Mouse (Mus musculus): ENCODE measurements around the gene Lhfp.

The Lhfp gene

DNA sequence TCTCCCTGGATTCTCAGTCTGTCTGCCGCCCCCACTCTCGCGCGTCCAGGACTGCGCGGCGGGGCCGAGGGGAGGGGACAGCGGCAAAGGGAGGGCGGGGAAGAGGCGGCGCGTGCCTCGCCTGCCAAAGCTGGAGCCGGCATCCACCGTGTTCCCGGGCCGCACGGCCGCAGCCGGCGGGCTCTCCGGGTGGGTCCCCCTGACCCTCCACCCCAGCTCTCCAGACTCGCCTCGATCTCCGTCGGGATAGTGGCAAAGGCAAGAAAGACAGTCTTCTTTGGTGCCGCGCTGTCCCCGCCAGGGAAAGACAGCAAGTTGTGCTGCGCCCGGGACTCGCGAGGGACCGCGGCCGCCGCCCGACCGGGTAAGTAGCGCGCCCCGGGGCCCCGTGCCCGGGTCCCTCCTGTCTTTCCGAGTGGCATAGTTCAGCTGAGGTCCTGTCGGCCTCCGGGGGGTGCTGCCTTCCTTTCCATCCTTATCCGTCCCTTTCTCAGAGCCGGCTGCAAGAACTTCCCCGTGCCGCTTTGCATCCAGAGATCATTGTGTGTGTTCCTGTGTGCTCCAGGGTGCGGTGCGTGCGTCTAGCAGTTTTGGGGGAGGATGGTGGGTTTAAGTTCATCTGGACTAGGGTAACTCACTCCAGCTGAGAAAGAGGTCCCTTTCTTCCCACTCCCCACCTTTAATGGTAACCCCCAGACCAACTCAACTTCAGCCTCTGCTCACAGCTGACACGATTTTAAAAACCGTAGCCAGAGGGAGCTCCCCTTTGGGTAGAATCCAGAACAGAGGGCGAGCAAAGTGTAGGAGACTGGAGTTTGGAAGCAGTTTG lies at the start of gene Lhfp:
TSS of gene Lhfp (plus strand) at position 118 of the 829 bp plus-strand sequence.
- peak in 1 of 2 experiments; percentile 10 for DNase-seq (ENCODE audit: low read depth in 2 of 2, low spot score in 2 of 2)

DNA sequence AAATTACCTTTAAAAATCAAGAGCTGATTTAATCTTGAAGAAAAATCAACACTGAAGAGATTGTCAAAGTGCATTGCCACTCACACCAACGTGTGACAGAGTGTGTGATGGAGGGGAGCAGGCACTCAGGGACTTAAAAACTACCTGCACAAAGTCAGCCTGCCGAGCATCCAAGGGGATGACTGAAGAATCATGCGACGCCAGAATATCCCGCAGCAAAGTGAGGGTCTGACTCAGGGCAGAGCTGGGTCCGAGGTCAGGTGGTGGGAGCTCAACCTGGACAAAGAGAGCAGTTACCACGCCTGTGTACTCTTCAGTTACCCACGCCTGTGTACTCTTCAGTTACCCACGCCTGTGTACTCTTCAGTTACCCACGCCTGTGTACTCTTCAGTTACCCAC lies 48.0 kb upstream of the Lhfp start:
- DNase-seq (ENCODE audit: low read depth in 2 of 2, low spot score in 2 of 2), result no peak

DNA sequence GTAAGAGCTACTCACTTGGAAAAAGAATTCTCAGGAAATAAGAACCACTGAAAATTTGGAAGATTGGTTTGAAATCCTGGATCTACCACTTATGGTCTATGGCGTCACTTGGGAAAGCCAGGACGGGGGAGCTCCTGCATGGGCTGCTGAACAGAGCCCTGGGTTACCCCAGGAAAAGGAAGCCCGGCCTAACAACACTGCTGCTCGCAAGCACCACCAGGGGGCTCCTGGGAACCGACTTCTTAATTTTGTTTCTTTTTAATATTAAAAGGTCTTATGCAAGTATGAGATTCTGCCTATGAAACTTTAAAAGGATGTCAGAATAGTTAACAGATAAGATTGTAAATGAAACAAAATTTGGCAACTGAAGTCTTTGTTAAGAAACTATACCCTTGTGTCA lies 46.7 kb upstream of the Lhfp start:
- DNase-seq (ENCODE audit: low read depth in 2 of 2, low spot score in 2 of 2), result no peak

DNA sequence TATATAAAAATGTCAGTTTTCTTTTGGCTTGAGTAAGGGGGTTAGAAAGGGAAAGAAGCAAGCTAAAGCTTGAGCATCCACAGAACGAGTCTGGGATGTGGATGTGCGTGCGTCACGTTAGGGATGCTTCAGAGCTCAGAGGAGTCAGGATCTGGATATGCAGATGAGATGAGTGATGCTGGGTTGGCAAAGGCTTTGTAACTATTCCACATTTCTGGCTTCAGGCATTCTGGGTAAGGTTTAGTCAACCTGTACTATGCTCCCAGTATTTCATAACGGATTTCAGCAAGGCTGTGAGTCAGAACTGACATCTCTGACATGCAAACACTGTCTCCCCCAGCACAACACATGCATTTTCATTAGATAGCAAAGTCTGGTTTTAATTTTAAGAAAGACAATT lies 44.7 kb upstream of the Lhfp start:
- no peak for DNase-seq (ENCODE audit: low read depth in 2 of 2, low spot score in 2 of 2)

DNA sequence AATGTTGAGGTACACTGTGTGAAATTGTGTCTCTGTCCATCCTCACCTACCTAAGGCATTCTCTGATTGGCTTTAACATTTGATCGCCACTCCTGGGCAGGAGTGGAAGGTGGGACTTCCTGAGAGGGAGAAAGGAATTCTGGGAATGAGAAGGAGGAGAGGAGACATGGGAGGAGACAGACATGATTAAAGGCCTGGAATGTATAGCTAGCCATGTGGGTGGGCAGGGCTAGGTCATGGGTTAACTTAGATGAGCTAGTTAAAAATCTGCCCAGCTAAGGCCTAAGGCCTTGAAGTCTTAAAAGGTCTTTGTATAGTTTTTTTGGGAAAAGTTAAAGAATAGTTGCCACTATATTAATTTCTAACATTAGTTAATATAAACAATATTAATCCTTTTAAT lies 43.9 kb upstream of the Lhfp start:
- no peak for DNase-seq (ENCODE audit: low read depth in 2 of 2, low spot score in 2 of 2)

DNA sequence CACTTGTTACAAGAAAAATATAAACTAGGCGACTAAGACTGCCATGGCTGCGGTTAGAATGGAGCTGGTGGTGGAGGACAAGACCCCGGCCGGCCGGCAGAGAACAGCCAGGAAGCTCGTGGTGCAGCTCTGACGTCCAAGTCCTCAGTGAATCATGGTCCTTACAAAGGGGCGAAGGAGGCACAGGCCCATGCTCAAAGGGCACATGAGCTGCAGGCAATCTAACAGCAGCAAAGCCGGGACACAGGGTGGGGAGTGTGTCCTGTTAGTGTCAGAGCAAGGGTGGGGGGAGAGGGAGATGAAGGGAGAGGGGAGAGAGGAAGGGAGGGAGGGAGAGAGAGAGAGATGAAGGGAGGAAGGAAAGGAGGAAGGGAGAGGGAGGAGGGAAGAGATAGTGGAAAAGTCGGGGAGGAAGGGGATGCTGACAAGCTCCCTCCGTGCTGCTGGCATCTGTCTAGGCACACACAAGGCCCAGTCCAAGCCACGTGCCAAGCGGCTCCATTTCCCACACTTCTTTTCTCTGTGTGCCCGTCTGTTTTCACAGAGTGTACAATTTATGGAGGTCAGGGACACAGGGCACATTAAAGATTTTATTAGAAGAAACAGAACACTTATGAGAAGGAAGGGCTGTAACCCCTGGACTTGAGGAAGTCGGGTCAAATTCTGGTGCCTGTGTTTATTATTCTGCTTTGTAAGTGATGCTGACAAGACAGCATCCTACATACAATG lies 42.1 kb upstream of the Lhfp start:
- DNase-seq (ENCODE audit: low read depth in 2 of 2, low spot score in 2 of 2), result no peak

DNA sequence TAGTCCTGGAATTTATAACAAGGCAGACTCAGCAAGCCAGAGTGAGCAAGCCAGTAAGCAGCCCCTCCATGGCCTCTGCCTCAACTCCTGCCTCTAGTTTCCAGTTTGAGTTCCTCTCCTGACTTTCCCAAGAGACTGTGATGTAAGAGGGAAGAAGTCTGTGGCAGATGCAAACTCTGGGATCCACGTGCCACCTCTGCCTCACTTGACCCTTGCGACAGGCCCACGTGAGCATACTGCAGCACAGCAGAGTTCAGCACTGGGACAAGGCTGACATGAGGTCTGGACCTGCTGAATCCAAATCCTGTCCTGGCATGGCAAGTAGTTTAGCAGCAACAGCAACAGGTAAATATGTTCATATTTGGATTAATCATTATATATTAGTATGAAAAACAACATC lies 41.3 kb upstream of the Lhfp start:
- no peak for DNase-seq (ENCODE audit: low read depth in 2 of 2, low spot score in 2 of 2)

DNA sequence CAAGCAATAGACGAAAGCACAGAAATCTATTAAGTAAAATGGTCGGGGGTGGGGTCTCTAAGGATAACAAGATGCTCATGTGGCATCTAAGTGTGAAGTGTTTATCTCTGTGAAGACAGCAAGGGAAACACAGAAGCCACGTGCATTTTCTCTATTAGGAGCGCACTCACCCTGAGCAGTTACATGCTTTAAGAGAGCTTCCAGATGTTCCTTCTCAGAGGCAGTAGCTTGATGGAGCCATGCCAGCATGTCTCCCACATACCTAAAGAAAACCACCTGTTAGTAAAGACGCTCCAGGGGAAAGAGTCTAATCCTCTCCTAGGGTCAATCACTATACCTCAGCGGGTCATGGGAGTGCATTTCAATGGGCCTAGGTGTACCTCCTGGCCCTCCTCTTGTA lies 39.3 kb upstream of the Lhfp start:
- no peak for DNase-seq (ENCODE audit: low read depth in 2 of 2, low spot score in 2 of 2)

DNA sequence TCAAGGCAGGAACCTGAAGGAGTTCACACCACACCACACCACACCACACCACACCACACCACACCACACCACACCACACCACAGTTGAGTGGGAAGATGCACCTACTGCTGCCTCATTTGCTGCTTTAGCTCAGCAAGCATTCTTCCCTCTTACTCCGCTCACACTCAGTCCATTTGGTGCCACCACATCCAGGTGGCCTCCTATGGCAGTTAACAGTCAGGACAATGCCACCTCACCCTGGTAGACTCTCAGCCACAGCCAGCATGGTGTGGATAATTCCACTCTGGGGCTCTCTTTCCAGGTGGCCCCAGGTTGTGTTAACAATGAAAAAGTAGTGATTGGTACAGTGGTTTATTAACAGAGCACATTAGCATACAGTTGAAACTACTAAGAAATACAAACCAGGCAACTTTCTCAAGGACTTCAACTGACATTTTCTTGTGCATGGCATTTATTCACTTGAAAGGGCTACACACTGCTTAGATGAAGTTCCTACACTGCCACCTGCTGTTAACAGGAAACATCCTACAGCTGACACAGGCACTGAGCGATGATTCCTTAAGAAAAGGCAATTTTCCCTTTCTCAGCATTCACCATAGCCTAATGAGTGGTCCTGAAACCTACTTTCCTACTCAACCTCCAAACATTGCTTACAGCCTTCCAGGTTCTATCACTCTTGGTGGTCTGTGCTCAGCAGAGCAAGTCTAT lies 36.8 kb upstream of the Lhfp start:
- peak in 1 of 2 experiments; percentile 31 for DNase-seq (ENCODE audit: low read depth in 2 of 2, low spot score in 2 of 2)

DNA sequence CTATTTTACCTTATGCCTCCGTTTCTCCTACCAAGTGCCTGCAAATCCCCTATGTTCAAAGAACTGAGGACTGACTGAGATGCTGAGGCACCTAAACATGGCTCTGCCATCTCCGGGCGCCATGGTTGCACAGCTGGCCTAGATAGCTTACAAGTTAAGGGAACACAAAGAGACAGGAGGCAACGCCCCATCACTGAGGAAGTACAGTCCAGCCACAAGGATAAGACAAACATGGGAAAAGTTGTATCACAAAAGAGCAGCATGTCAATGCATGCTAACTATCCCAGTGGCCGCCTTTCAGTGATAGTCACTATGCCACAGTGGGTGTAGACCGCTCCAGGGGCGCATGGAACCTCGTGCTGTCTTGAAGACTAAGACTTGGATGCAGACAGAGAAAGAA lies 33.9 kb upstream of the Lhfp start:
- DNase-seq (ENCODE audit: low read depth in 2 of 2, low spot score in 2 of 2), result no peak

DNA sequence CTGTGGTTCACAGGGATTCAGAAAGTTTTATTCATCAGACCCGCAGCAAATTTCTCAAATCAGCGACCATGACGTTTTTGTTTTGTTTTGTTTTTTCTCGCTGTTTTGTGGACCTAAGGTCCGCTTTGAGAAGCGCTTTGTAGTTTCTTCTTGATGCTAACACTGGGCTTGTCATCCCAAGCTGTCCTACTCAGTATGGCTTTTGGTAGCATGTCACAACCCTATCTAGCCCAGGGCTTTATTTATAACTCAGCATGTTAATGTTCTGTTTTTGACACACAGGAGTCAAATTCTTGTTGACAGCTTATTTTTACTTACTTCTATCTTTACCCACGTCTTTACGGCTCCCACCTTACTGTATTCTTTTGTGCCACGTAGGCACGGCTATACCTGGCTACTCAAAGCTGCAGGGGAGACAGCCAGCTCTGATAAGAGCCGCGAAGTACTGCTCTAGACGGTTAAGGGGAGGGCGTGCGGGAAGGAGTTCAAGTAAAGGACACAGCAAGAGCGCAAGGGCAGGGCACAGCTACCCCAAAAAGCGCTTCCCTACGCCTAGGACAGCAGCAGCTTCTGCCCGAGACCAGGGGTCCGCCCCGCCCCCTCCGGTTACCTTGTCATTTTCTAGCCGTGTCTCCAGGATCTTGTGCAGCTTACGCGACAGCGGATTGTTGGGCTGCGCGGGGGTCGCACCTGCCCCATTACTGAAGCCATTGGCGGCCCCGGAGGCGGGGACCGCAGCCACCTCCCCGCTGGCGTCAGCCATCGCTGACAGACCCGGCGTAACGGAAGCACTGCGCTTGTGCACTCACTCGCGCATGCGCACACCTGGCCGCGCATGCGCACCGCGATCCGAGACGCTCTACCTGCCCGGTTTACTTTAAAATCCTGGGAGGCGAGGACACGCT lies 24.6 kb upstream of the Lhfp start, which contains the start of gene Cog6:
TSS of gene Cog6 (minus strand) at position 802 of the 905 bp plus-strand sequence.
- DNase-seq (ENCODE audit: low read depth in 2 of 2, low spot score in 2 of 2), result peak; percentile 84 to 85

DNA sequence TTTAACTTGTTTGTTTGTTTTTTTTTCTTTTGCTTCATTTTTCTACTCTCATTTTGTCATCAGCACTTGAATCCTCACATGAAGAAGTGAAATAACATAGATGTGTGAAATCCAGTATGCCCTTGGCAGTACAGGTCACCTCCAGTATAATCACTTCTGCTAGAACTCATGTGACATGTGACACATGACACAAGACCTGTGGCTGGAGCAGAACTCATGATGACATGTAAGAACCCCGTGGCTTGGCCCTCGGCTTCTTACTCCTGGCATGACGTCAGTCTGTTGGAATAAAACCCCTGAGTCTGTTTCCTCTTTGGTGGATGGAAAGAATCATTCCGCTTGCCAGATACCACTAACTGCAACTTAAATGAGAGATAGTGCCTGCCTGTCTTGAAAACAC lies 14.0 kb upstream of the Lhfp start:
- DNase-seq (ENCODE audit: low read depth in 2 of 2, low spot score in 2 of 2), result no peak

DNA sequence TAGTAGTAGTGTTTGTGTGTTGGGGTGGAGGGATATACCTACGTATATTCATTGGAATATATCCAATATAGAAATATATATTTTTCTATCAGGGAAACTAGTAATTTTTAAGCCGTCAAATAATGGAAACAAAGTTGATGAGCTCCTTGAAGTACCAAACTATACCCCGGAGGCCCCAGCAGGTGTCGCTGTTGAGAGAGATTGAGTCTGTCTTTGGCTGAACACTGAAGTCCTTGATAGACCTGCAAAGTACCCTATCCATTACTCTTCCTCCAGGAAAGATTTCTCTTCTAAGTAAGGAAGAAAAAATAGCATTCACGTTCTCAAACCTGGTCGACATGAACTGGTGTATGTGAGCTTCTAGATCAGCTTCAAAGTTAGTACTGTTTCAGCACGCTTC lies 12.3 kb upstream of the Lhfp start:
- DNase-seq (ENCODE audit: low read depth in 2 of 2, low spot score in 2 of 2), result peak; percentile 42 to 61

DNA sequence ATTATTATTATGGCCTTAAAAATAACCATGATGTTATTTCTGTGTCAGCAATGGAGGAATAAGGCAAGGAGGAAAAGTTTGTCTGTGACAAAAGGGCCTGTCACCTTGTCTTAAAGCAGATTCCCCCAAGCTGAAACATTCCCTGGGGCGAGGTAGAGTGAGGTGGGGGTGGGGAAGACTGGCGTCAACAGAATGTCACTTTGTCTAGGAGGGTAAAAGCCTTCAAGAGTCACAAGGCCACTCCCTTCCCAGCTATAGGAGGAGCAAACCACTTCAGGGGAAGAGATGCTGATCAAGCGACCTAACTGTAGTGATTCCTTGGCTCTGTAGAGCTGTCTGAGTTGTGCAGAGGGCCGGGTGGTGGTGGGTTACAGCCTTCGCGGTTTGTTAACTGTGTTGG lies 9.7 kb upstream of the Lhfp start:
- DNase-seq (ENCODE audit: low read depth in 2 of 2, low spot score in 2 of 2), result no peak

DNA sequence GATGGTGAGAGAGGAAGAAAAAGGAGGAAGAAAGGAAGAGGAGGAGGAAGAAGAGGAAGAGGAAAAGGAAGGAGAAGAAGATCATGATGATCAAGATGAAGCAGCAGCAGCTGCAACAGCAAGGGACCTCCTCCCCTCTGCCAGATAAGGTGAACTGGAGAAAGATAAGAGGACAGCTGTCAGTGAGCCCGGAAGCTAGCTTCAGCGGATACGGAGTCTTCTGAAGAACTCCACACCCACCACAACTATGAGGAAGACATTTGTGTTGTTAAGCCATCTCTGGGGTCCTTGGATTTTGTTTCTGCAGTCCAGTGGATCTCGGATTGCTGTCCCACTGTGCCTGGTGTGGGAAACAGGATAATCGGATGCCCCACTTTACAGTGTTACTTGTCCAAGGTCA lies 8.9 kb upstream of the Lhfp start:
- no peak for DNase-seq (ENCODE audit: low read depth in 2 of 2, low spot score in 2 of 2)

DNA sequence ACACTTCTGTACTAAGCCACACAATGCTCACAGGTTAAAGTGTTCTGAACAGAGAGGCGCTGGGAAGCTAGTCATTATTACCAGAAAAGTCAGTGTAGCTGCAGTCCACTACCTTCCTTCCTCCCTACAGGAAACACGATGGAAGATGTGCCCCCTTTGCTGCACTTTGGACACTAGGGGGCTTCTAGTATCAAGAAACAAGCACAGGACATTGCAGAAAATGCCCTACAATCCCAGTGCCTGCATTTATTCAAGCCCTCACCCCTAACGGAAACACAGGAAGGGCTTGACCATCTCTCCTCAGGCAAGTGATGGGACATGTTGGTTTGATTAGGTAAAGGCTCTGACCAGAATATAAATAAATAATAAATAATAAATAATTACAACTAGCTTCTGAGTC lies 7.9 kb upstream of the Lhfp start:
- DNase-seq (ENCODE audit: low read depth in 2 of 2, low spot score in 2 of 2), result no peak

DNA sequence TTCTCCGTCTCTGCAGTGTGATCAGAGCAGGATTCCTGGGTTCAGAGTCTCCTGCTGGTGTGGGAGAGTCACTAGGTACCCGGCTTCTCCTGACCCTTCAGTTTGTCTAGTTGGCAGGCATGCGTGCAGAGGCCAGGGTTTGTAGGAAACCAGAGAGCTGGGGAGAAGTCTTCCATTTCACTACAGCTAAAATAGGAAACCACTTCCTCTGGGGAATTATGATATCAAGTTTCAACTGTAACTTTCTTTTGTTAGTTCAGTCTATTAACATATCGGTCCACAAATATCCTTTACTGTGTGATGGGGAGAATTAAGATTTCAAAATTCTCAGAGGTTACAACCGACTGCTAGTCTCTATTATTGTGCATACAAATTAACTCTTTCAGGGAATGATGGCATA lies 5.3 kb upstream of the Lhfp start:
- no peak for DNase-seq (ENCODE audit: low read depth in 2 of 2, low spot score in 2 of 2)

DNA sequence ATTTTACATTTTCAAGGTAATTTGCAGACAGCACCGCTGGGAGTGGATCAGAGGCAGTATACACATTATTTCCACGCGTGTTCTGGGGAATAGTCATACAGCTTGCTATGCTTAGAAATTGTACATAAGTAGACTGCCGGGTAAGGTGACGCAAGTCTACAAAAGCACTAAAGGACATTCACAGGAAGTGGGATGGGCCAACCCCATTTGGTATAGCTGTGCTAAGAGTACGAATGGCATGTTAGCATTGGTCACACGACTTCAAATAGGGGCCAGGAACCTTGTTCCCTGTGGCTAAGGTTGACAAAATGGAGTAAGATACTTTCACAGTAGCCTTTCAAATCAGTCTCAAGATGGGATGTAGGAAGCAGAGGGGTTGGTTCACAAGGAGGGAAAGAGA lies 4.4 kb upstream of the Lhfp start:
- peak in 1 of 2 experiments; percentile 19 for DNase-seq (ENCODE audit: low read depth in 2 of 2, low spot score in 2 of 2)

DNA sequence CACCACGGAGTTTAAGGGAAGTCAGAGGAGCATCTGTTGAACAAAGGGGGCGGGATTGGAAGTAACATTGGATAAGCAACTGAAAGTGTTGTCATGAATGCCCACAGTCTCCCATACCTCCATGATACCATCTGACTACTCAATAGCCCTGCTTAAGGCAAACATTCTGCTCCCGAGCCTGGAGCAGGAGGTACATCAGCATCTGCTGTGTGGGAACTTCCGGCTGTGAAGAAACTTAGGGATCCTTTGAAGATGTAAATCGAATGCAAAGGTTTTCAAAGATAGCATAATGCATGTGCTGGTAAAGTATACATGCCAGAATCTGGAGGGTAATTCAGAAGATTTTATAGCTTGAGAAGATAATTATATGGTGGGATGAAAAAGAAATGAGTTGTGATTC lies 2.4 kb upstream of the Lhfp start:
- DNase-seq (ENCODE audit: low read depth in 2 of 2, low spot score in 2 of 2), result no peak

DNA sequence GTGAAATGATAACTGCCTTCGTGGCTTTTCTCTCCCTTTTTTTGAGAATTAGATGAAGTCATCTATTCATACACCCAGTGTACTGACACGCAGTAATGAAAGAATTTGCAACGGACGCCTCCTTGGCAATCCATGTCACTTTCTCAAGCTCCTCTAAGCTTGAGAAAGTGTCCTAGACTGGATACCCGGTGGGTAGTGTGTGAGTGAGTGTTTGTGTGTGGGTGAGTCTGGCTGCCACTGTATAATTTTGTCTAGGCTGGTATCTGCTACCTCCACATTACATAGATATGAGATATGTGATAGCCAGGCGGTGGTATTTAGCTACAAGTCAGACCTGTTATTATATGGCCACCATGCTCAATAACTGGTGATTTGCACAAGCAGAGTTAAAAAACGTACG lies 1.6 kb upstream of the Lhfp start:
- no peak for DNase-seq (ENCODE audit: low read depth in 2 of 2, low spot score in 2 of 2)
